Mouse (Mus musculus) limb, embryonic 10.5 days (tissue): ENCODE results near the gene 1700029P11Rik. TPM values are rescaled to one million over a fixed set of nuclear protein-coding genes. Genes with fewer than 3 reads are reported as not detected.
A peak's percentile ranks its signal among the peaks of the same experiment; 100 is the strongest.

Experiments
- DNase-seq: peaks from one replicate; pipeline ENCODE4 v3.0.0-alpha.2; 2017; ENCODE audit warnings: low spot score
- H3K27ac ChIP-seq: fragments of 300-500 bp; sonication (generic); 2 replicates; pipeline ENCODE4 v1.5.1; 2016; ENCODE audit warnings: mild to moderate bottlenecking
- H3K27me3 ChIP-seq: fragments of 300-500 bp; sonication (generic); 2 replicates; pipeline ENCODE4 v1.6.1; 2016; ENCODE audit warnings: low read depth, mild to moderate bottlenecking; ENCODE audit not compliant: poor library complexity, severe bottlenecking
- H3K36me3 ChIP-seq: fragments of 300-500 bp; sonication (generic); 2 replicates; pipeline ENCODE4 v1.6.1; 2016; ENCODE audit warnings: mild to moderate bottlenecking, moderate library complexity
- H3K4me1 ChIP-seq: fragments of 300-500 bp; sonication (generic); 2 replicates; pipeline ENCODE4 v1.6.1; 2016
- H3K4me3 ChIP-seq: fragments of 300-500 bp; sonication (generic); 2 replicates; pipeline ENCODE4 v1.5.1; 2016; ENCODE audit warnings: mild to moderate bottlenecking, moderate library complexity
- H3K9me3 ChIP-seq: fragments of 300-500 bp; sonication (generic); replicated peaks from 2 replicates; pipeline ENCODE4 v1.6.1; 2016; ENCODE audit warnings: mild to moderate bottlenecking
- WGBS: fragments of 180-500 bp; shearing (Covaris S2); methylation state at CpG from one replicate; pipeline ENCODE4 v1.1.7; 2016; 5-methylcytosine and 5-hydroxymethylcytosine counted together
- polyA plus RNA-seq: library from polyadenylated mRNA; unstranded; fragments of >200 nt; fragmentation: Nextera tagmentation; extraction: Ambion mirVana; gene quantifications from 2 replicates; pipeline ENCODE4 v1.2.1, GENCODE M21; 2016

The 1700029P11Rik gene
- polyA plus RNA-seq, 1 experiment from 2014 or later, result not detected

GRCm38 (mm10) chr15:81989371-81990062, 9.2 kb downstream of the 1700029P11Rik start:
- Histone ChIP-seq H3K9me3 (no peaks in the 10 kb centered on the region), H3K27me3 (no peaks in the 10 kb centered on the region), H3K4me3 (no peak overlapping the region), H3K4me1 (no peaks in the 10 kb centered on the region), H3K36me3 (peaks cover 20% of the 10 kb centered on the region), H3K27ac (peak overlapping the region; percentile 39; the same call in 1 of the 2 replicates)
- DNase-seq, result peak; percentile 90
- 46% methylated on average over 11 of the region's 11 CpGs for WGBS

- no peaks in the 10 kb centered on the region for H3K4me1 ChIP-seq
- no peak overlapping the region for H3K4me3 ChIP-seq
- no peaks in the 10 kb centered on the region for H3K9me3 ChIP-seq
- WGBS, result 51% methylated on average over 7 of the region's 7 CpGs
- no peaks in the 10 kb centered on the region for H3K27me3 ChIP-seq
- no peak for DNase-seq
- peaks cover 29% of the 10 kb centered on the region for H3K36me3 ChIP-seq
- no peak overlapping the region for H3K27ac ChIP-seq
Measured at GRCm38 (mm10) chr15:81990549-81990948, 10.2 kb downstream of the 1700029P11Rik start.

DNA sequence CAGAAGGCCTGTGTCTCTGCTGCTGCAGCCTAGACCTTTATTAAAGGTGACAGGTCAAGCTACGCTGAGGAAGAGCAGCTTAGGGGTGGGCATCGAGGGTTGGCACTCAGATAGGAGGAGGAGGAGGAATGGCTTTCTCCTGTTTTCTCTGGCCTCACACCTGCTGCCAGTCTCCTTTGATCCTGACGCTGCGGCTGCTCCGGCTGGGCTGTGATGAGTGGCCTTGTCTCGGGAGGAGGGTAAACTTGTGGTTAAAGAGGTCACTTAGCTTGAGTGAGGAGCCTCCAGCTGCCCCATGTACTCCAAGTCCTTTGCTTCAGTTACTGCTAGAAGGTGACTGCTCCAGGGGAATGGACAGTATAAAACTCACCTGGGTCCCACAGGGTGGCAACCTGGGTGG, 13.7 kb downstream of the 1700029P11Rik start:
- 80% methylated on average over 6 of the region's 6 CpGs for WGBS
- Histone ChIP-seq H3K27ac (no peak overlapping the region), H3K9me3 (no peaks in the 10 kb centered on the region)

DNA sequence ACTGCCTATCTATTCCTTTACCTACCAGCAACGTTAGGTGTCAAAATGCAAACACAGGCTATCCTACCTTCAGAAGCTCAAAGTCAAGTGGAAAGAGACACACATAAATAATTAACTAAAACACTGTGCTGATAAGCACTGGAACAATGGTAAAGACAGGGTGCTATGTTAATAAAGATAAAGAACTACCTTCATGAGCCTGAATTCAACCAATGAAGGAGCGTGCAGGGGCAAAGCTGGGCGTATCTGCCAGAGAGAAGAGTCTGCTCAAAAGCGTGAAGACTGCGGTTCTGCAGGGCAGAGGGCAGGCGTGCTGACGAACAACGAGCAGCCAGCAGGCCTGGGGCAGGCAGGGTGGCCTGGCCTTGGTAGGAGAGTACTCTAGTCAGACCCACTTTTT, 23.9 kb downstream of the 1700029P11Rik start:
- Histone ChIP-seq H3K4me3 (no peak overlapping the region), H3K9me3 (no peaks in the 10 kb centered on the region), H3K4me1 (no peaks in the 10 kb centered on the region), H3K27me3 (no peaks in the 10 kb centered on the region), H3K27ac (no peak overlapping the region), H3K36me3 (peaks cover 62% of the 10 kb centered on the region)
- no peak for DNase-seq
- 93% methylated on average over 8 of the region's 8 CpGs for WGBS

More for the DNA sequence above, 13.7 kb downstream of the 1700029P11Rik start:
- H3K4me3 ChIP-seq, result no peak overlapping the region
- no peaks in the 10 kb centered on the region for H3K4me1 ChIP-seq
- H3K27me3 ChIP-seq, result no peaks in the 10 kb centered on the region
- no peak for DNase-seq
- H3K36me3 ChIP-seq, result peaks cover 61% of the 10 kb centered on the region

DNA sequence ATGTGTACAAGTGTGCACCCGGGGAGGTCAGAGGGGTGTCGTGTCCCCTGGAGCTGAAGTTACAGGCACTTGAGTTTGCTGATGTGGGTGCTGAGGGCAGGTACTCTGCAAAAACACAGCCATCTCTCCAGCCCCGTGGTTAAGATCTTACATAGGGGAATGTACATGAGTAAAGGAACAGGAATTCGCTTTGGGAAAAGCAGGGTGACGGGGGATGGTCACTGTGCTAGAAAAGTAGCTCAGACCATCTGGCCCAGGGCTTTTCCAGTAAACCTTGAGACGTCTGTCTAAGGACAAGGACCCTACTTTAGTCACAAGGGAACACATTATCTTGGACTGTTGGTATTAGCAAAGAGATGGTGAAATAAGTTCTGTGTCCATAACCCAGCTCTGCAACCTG, 31.6 kb downstream of the 1700029P11Rik start:
- 90% methylated on average over 6 of the region's 6 CpGs for WGBS

DNA sequence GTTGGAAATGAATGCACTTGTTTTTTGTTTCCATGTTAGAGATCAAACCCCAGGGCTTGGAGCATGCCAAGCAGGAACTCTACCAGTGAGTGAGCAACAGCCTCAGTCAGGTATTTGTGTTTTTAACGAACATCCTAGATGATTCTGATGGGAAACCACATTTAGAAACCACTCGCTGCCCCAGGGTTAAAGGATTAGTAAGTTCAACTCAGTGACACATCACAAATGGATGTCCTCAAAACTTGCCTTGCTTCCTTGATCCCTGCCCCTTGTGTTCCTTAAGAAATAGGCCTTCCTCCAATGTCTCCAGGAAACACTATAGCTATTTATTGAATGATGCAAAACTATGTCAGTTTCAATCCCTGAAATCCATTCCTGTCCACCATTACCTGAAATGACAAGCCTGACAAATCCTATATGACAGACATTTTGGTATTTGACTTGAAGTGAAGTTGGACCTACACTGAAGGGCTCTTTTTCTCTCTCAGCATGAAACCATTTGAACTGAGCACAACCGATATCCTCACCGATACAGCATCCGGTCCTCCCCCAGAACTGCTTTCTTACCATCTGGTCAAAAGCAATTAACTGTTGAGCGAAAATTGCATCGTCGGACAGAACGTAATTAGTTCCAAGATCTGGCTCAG, 34.5 kb downstream of the 1700029P11Rik start:
- no peak for DNase-seq
- peak overlapping the region; percentile 85; the same call in 1 of the 2 replicates for H3K27ac ChIP-seq

More for the DNA sequence above, 31.6 kb downstream of the 1700029P11Rik start:
- Histone ChIP-seq H3K9me3 (no peaks in the 10 kb centered on the region), H3K4me3 (no peak overlapping the region), H3K4me1 (peaks cover 18% of the 10 kb centered on the region), H3K27me3 (no peaks in the 10 kb centered on the region), H3K36me3 (peaks cover 21% of the 10 kb centered on the region), H3K27ac (no peak overlapping the region)
- no peak for DNase-seq

GRCm38 (mm10) chr15:82015392-82016100, 35.2 kb downstream of the 1700029P11Rik start:
- Histone ChIP-seq H3K27ac (peak overlapping the region; percentile 85), H3K4me1 (peaks cover 19% of the 10 kb centered on the region), H3K36me3 (peaks cover 30% of the 10 kb centered on the region), H3K9me3 (no peaks in the 10 kb centered on the region), H3K27me3 (no peaks in the 10 kb centered on the region), H3K4me3 (peak overlapping the region; percentile 86)
- under 1% methylated on average over 39 of the region's 39 CpGs for WGBS
- peak; percentile 44 for DNase-seq

More for the DNA sequence above, 34.5 kb downstream of the 1700029P11Rik start:
- 17% methylated on average over 9 of the region's 9 CpGs for WGBS
- peak overlapping the region; percentile 86 for H3K4me3 ChIP-seq
- no peaks in the 10 kb centered on the region for H3K27me3 ChIP-seq
- H3K36me3 ChIP-seq, result peaks cover 23% of the 10 kb centered on the region
- H3K9me3 ChIP-seq, result no peaks in the 10 kb centered on the region
- H3K4me1 ChIP-seq, result peaks cover 19% of the 10 kb centered on the region

DNA sequence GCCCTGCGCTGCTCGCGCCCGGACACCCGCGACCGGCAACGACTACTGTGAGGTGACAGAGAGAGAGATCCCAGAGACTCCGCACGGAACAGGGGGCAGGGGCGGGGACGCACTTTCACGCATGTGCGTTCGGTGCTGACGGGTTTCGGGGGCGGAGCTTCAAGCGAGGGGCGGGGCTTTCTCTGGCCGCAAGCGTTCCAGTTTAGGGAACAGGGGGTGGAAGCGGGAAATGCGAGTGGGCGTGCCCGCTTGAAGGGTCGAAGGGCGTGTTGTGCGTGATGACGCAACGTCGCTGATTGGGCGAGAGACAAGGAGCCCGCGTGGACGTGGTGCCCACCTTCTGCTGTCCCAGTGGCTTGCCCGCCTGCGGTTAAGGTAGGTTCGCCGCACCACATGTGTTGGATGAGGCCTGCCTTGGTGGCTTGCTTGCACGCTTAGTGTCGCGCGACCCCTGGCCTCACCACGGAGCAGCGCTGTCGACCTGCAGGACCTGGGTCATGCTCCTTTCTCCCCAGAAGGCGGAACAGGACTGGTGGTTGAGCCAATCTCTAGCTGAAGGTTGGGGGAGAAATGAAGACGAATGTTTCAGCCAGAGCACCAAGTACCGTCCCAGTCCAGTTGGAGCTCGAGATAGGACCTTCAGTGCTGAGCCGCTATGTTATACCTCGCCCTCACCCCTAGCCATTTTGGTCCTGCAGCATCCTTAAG, 35.9 kb downstream of the 1700029P11Rik start:
- H3K27me3 ChIP-seq, result no peaks in the 10 kb centered on the region
- peak; percentile 98 for DNase-seq
- peak overlapping the region; percentile 85 for H3K27ac ChIP-seq
- H3K4me1 ChIP-seq, result peaks cover 19% of the 10 kb centered on the region
- H3K36me3 ChIP-seq, result peaks cover 37% of the 10 kb centered on the region
- H3K9me3 ChIP-seq, result no peaks in the 10 kb centered on the region
- peak overlapping the region; percentile 86 for H3K4me3 ChIP-seq
- WGBS, result under 1% methylated on average over 53 of the region's 53 CpGs

DNA sequence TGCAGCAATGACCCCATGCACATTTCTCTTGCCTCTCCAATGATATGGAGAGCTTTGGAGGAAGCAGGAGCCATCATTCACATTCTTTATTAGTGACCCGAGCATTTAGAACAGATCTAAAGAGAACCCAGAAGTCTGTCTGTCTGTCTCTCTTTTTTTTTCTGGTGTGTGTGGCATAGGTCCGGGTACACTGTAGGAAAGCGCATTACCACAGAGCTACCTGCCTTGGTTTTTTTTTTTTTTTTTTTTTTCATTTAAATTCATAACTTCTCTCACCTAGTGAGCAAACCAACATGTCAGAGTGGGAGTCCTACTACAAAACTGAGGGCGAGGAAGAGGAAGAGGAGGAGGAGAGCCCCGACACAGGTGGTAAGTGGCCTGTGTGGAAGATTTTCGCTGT, 36.5 kb downstream of the 1700029P11Rik start:
- WGBS, result 32% methylated on average over 6 of the region's 6 CpGs
- peaks cover 42% of the 10 kb centered on the region for H3K36me3 ChIP-seq
- H3K27ac ChIP-seq, result peak overlapping the region; percentile 85
- peaks cover 19% of the 10 kb centered on the region for H3K4me1 ChIP-seq
- DNase-seq, result no peak
- H3K4me3 ChIP-seq, result peak overlapping the region; percentile 86
- H3K27me3 ChIP-seq, result no peaks in the 10 kb centered on the region
- no peaks in the 10 kb centered on the region for H3K9me3 ChIP-seq

- Histone ChIP-seq H3K4me3 (peak overlapping the region; percentile 86; the same call in 1 of the 2 replicates), H3K27me3 (no peaks in the 10 kb centered on the region)
Measured at GRCm38 (mm10) chr15:82017461-82017860, 37.1 kb downstream of the 1700029P11Rik start.

DNA sequence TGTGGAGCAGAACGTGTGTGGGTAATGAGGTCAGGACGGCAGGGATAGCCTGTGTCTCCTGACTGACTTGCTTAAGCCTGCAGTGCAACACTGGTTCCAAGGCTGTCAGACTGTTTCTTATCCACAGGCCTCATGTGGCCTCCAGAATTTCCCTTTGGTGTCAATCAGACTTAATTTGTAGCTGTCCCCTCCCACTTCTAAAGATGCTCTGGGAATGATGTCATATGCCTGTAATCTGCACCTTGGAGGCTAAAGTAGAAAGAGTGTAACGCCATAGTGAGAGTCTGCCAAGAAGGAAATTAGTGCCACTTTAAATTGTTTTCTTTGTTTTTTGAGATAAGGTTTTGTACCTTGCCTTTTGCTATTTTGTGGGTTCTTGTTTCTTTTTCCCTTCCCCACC, 38.9 kb downstream of the 1700029P11Rik start:
- Histone ChIP-seq H3K9me3 (no peaks in the 10 kb centered on the region), H3K4me1 (peaks cover 17% of the 10 kb centered on the region), H3K36me3 (peaks cover 59% of the 10 kb centered on the region), H3K4me3 (no peak overlapping the region), H3K27me3 (no peaks in the 10 kb centered on the region), H3K27ac (no peak overlapping the region)
- 82% methylated on average over 3 of the region's 3 CpGs for WGBS
- no peak for DNase-seq

More at GRCm38 (mm10) chr15:82017461-82017860, 37.1 kb downstream of the 1700029P11Rik start:
- H3K4me1 ChIP-seq, result peaks cover 19% of the 10 kb centered on the region
- DNase-seq, result no peak
- 86% methylated on average over 4 of the region's 4 CpGs for WGBS
- H3K36me3 ChIP-seq, result peaks cover 42% of the 10 kb centered on the region
- H3K9me3 ChIP-seq, result no peaks in the 10 kb centered on the region
- H3K27ac ChIP-seq, result no peak overlapping the region

GRCm38 (mm10) chr15:82022535-82023088, 42.3 kb downstream of the 1700029P11Rik start:
- Histone ChIP-seq H3K27ac (no peak overlapping the region), H3K36me3 (peaks cover 92% of the 10 kb centered on the region), H3K4me1 (no peaks in the 10 kb centered on the region), H3K4me3 (no peak overlapping the region), H3K9me3 (no peaks in the 10 kb centered on the region), H3K27me3 (no peaks in the 10 kb centered on the region)
- DNase-seq, result no peak
- 94% methylated on average over 13 of the region's 13 CpGs for WGBS
